Mouse (Mus musculus) erythroblast, embryonic 14.5 days (primary cell): Measurements from ENCODE around the gene Srd5a1. TPM values are rescaled to one million over a fixed set of nuclear protein-coding genes. Genes with fewer than 3 reads are reported as not detected.
"Not testable (repeated sequence)": the region's sequence is repeated elsewhere in the genome, so short reads cannot be mapped to it uniquely, and the experiment has no call there.

Source experiments
- H3K27me3 ChIP-seq: 2 replicates; pipeline ENCODE4 v1.6.1; 2012; ENCODE audit warnings: inconsistent platforms; ENCODE audit not compliant: control insufficient read depth
- H3K36me3 ChIP-seq: 2 replicates; pipeline ENCODE4 v1.6.1; 2012; ENCODE audit warnings: mild to moderate bottlenecking, inconsistent platforms; ENCODE audit not compliant: control insufficient read depth
- H3K4me1 ChIP-seq: 2 replicates; pipeline ENCODE4 v1.6.1; 2012; ENCODE audit warnings: inconsistent platforms; ENCODE audit not compliant: control insufficient read depth
- H3K4me3 ChIP-seq: replicated peaks from 2 replicates; pipeline ENCODE3; 2012; ENCODE audit warnings: moderate library complexity, mild to moderate bottlenecking, inconsistent platforms
- H3K9me3 ChIP-seq: 2 replicates; pipeline ENCODE4 v1.6.1; 2012; ENCODE audit warnings: low read length, inconsistent platforms, mixed read lengths; ENCODE audit not compliant: control insufficient read depth
- GATA1 ChIP-seq: IDR thresholded peaks from 2 replicates; pipeline ENCODE4 v1.6.1; 2012; ENCODE audit warnings: low read length, inconsistent platforms, mixed read lengths
- TAL1 ChIP-seq: IDR thresholded peaks from 3 replicates; pipeline ENCODE4 v1.6.1; 2012; ENCODE audit warnings: low read length, inconsistent platforms, mixed read lengths
- polyA plus RNA-seq: library from polyadenylated mRNA; stranded (reverse); fragments of >175 nt; gene quantifications from 2 replicates; pipeline ENCODE4 v1.2.3, GENCODE M21; 2012

The Srd5a1 gene
- polyA plus RNA-seq, 1 experiment, result 0.03 TPM

- Histone ChIP-seq H3K9me3 (no peaks in the 10 kb centered on the region), H3K4me1 (no peaks in the 10 kb centered on the region), H3K36me3 (no peaks in the 10 kb centered on the region), H3K4me3 (no peak overlapping the region), H3K27me3 (no peaks in the 10 kb centered on the region)
- TF ChIP-seq TAL1, result no peak
- TF ChIP-seq GATA1, result no peak
These were observed 23.4 kb downstream of the Srd5a1 start for GRCm38 (mm10) chr13:69587849-69588248.

- Histone ChIP-seq H3K4me3 (no peak overlapping the region), H3K27me3 (no peaks in the 10 kb centered on the region), H3K9me3 (no peaks in the 10 kb centered on the region), H3K36me3 (no peaks in the 10 kb centered on the region), H3K4me1 (no peaks in the 10 kb centered on the region)
- TF ChIP-seq GATA1 (no peak), TAL1 (no peak)
These were observed 24.9 kb downstream of the Srd5a1 start for GRCm38 (mm10) chr13:69586337-69586736.

- TF ChIP-seq TAL1, result no peak
- no peak for TF ChIP-seq GATA1
- Histone ChIP-seq H3K9me3 (no peaks in the 10 kb centered on the region), H3K27me3 (no peaks in the 10 kb centered on the region), H3K36me3 (no peaks in the 10 kb centered on the region), H3K4me1 (no peaks in the 10 kb centered on the region), H3K4me3 (no peak overlapping the region)
These were observed 25.4 kb downstream of the Srd5a1 start for GRCm38 (mm10) chr13:69585828-69586227.

- Histone ChIP-seq H3K4me3 (no peak overlapping the region), H3K4me1 (no peaks in the 10 kb centered on the region), H3K9me3 (no peaks in the 10 kb centered on the region), H3K27me3 (no peaks in the 10 kb centered on the region), H3K36me3 (no peaks in the 10 kb centered on the region)
- TF ChIP-seq TAL1 (no peak), GATA1 (no peak)
These were observed 27.7 kb downstream of the Srd5a1 start for GRCm38 (mm10) chr13:69583591-69583990.

- no peaks in the 10 kb centered on the region for H3K9me3 ChIP-seq
- no peaks in the 10 kb centered on the region for H3K27me3 ChIP-seq
- no peak for TF ChIP-seq GATA1
- TF ChIP-seq TAL1, result no peak
- H3K4me1 ChIP-seq, result no peaks in the 10 kb centered on the region
- no peaks in the 10 kb centered on the region for H3K36me3 ChIP-seq
- no peak overlapping the region for H3K4me3 ChIP-seq
These were observed 28.8 kb downstream of the Srd5a1 start for GRCm38 (mm10) chr13:69582411-69582810.

- Histone ChIP-seq H3K36me3 (no peaks in the 10 kb centered on the region), H3K4me3 (no peak overlapping the region), H3K4me1 (no peaks in the 10 kb centered on the region), H3K9me3 (no peaks in the 10 kb centered on the region), H3K27me3 (no peaks in the 10 kb centered on the region)
- TF ChIP-seq GATA1 (no peak), TAL1 (no peak)
These were observed 33.9 kb downstream of the Srd5a1 start for GRCm38 (mm10) chr13:69577181-69577834.

- H3K4me1 ChIP-seq, result no peaks in the 10 kb centered on the region
- no peaks in the 10 kb centered on the region for H3K9me3 ChIP-seq
- TF ChIP-seq GATA1 (no peak), TAL1 (no peak)
- H3K36me3 ChIP-seq, result no peaks in the 10 kb centered on the region
- H3K4me3 ChIP-seq, result no peak overlapping the region
- H3K27me3 ChIP-seq, result no peaks in the 10 kb centered on the region
These were observed 34.6 kb downstream of the Srd5a1 start for GRCm38 (mm10) chr13:69576676-69577075.

GRCm38 (mm10) chr13:69572594-69572993 is 38.6 kb downstream of the Srd5a1 start:
- no peaks in the 10 kb centered on the region for H3K27me3 ChIP-seq
- TF ChIP-seq TAL1, result no peak
- TF ChIP-seq GATA1, result no peak
- no peaks in the 10 kb centered on the region for H3K9me3 ChIP-seq
- no peaks in the 10 kb centered on the region for H3K36me3 ChIP-seq
- H3K4me3 ChIP-seq, result no peak overlapping the region
- H3K4me1 ChIP-seq, result no peaks in the 10 kb centered on the region

- H3K4me3 ChIP-seq, result no peak overlapping the region
- TF ChIP-seq GATA1, result no peak
- no peak for TF ChIP-seq TAL1
These were observed 42.0 kb downstream of the Srd5a1 start for GRCm38 (mm10) chr13:69569201-69569600.

GRCm38 (mm10) chr13:69565401-69565800 is 45.8 kb downstream of the Srd5a1 start:
- H3K4me3 ChIP-seq, H3K4me1 ChIP-seq, H3K27me3 ChIP-seq, H3K36me3 ChIP-seq, H3K9me3 ChIP-seq: not testable (repeated sequence)

More at GRCm38 (mm10) chr13:69569201-69569600, 42.0 kb downstream of the Srd5a1 start:
- Histone ChIP-seq H3K4me1 (no peaks in the 10 kb centered on the region), H3K36me3 (no peaks in the 10 kb centered on the region), H3K9me3 (no peaks in the 10 kb centered on the region), H3K27me3 (no peaks in the 10 kb centered on the region)
